Mouse (Mus musculus) bone marrow macrophage, adult 2 months (primary cell): ENCODE results near the gene Srarp. TPM values are rescaled to one million over a fixed set of nuclear protein-coding genes. Genes with fewer than 3 reads are reported as not detected.

ENCODE experiments used
- H3K27ac ChIP-seq: 2 replicates; pipeline ENCODE4 v1.5.1; 2012; ENCODE audit warnings: low read depth, low read length; ENCODE audit not compliant: insufficient read depth
- H3K4me1 ChIP-seq: 2 replicates; pipeline ENCODE4 v1.6.1; 2012; ENCODE audit warnings: low read length; ENCODE audit not compliant: control insufficient read depth, insufficient read depth
- H3K4me3 ChIP-seq: 2 replicates; pipeline ENCODE4 v1.5.1; 2012; ENCODE audit warnings: mild to moderate bottlenecking, low read length, moderate library complexity; ENCODE audit not compliant: insufficient read depth
- CTCF ChIP-seq: IDR thresholded peaks from 2 replicates; pipeline ENCODE4 v1.5.1; 2012; ENCODE audit warnings: low read depth, mild to moderate bottlenecking, low read length, moderate library complexity
- POLR2A ChIP-seq: IDR thresholded peaks from 2 replicates; pipeline ENCODE4 v1.6.1; 2012; ENCODE audit warnings: mild to moderate bottlenecking, low read depth, low read length, borderline replicate concordance
- polyA plus RNA-seq: library from polyadenylated mRNA; stranded (reverse); fragments of >200 nt; gene quantifications from 2 replicates; pipeline ENCODE4 v1.2.4, GENCODE M21; 2012; ENCODE audit not compliant: missing spikeins, insufficient read depth, insufficient read length

The Srarp gene
- polyA plus RNA-seq, 1 experiment: not detected

- no peak overlapping the region for H3K27ac ChIP-seq
- H3K4me3 ChIP-seq: no peak overlapping the region
- TF ChIP-seq CTCF (no peak), POLR2A (no peak)
- peaks cover 14% of the 10 kb centered on the region for H3K4me1 ChIP-seq
Measured at GRCm38 (mm10) chr4:141440877-141441276, 5.0 kb upstream of the Srarp start.

- TF ChIP-seq POLR2A: no peak
- H3K27ac ChIP-seq: no peak overlapping the region
- H3K4me3 ChIP-seq: no peak overlapping the region
- peaks cover 8% of the 10 kb centered on the region; the same call in 1 of the 2 replicates for H3K4me1 ChIP-seq
Measured at GRCm38 (mm10) chr4:141439083-141439803, 3.3 kb upstream of the Srarp start.

DNA sequence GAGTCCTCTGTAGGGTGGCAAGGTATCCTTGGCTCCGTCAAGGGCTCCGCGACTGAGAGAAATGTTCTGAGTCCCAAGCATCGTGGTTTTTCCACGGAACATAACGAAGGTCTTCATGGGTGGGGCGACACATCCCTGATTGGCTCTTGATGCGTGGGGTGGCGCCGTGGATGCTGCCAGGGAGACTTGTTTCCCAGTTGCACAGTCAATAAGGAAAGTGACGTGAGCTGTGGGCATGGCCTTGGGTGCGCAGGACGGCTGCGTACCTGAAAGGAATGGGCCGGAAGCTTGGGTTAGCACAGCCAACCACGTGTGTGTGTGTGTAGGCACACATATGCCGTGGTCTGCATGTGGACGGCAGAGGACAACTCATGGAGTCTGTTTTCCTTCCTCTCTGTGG lies 2.7 kb downstream of the Srarp start:
- H3K4me3 ChIP-seq: no peak overlapping the region
- H3K4me1 ChIP-seq: no peaks in the 10 kb centered on the region
- no peak overlapping the region for H3K27ac ChIP-seq
- TF ChIP-seq POLR2A (no peak), CTCF (no peak)

GRCm38 (mm10) chr4:141432666-141433065 lies 3.2 kb downstream of the Srarp start:
- no peak overlapping the region for H3K27ac ChIP-seq
- no peaks in the 10 kb centered on the region for H3K4me1 ChIP-seq
- no peak for TF ChIP-seq POLR2A
- TF ChIP-seq CTCF: no peak

GRCm38 (mm10) chr4:141430997-141431396 lies 4.9 kb downstream of the Srarp start:
- Histone ChIP-seq H3K4me3 (no peak overlapping the region), H3K27ac (no peak overlapping the region), H3K4me1 (peaks cover 11% of the 10 kb centered on the region)
- TF ChIP-seq POLR2A (no peak), CTCF (peak; percentile 90)

More at GRCm38 (mm10) chr4:141432666-141433065, 3.2 kb downstream of the Srarp start:
- H3K4me3 ChIP-seq: no peak overlapping the region

DNA sequence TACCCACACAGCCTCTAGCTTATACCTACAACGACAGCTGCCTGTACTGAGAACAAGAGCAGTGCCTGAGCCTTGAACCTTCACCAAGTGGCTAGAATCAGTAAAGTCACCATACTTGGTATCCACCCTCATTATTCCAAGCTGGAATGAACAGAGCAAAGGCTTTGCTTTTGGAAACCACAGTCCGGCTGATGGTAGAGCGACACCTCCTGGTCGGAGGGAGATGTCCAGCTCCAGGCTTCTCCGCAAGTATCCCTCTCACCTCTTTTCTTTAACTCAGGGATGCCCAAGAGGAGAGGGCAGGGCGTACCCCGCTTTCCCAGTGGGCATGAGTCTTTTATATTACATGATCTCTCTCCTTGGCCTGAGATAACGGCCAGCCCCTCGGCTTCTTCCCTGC lies 6.1 kb downstream of the Srarp start:
- H3K27ac ChIP-seq: no peak overlapping the region

DNA sequence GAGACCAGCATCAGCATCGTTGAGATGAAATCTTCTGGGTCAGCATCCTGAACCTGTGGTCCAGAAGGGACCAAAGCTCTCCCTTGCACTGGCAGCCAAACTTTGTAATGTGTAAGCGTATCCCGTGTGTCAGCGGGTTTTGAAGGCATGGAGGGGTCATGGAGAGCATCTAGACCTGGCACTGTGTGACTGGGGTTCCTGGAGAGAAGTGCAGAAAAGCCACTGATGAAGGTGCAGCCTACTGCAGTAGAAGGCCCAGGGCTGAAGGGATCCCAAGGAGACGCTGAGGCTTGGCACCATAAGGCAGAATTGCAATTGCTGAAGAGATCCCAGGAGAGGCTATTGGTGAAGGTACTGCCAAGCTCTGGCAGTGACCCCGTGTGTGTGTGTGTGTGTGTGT lies 6.5 kb downstream of the Srarp start:
- H3K4me1 ChIP-seq: peaks cover 16% of the 10 kb centered on the region
- TF ChIP-seq POLR2A (no peak), CTCF (no peak)
- no peak overlapping the region for H3K4me3 ChIP-seq
- no peak overlapping the region for H3K27ac ChIP-seq

More for the DNA sequence above, 6.1 kb downstream of the Srarp start:
- TF ChIP-seq POLR2A (no peak), CTCF (peak; percentile 87)
- H3K4me1 ChIP-seq: peaks cover 13% of the 10 kb centered on the region
- no peak overlapping the region for H3K4me3 ChIP-seq

- TF ChIP-seq POLR2A (no peak), CTCF (no peak)
- Histone ChIP-seq H3K4me1 (peaks cover 31% of the 10 kb centered on the region), H3K4me3 (no peak overlapping the region), H3K27ac (no peak overlapping the region)
Measured at GRCm38 (mm10) chr4:141427921-141428320, 8.0 kb downstream of the Srarp start.

GRCm38 (mm10) chr4:141426796-141427745 lies 8.8 kb downstream of the Srarp start:
- H3K27ac ChIP-seq: peak overlapping the region; percentile 72
- no peak overlapping the region for H3K4me3 ChIP-seq
- H3K4me1 ChIP-seq: peaks cover 31% of the 10 kb centered on the region
- TF ChIP-seq CTCF: no peak
- no peak for TF ChIP-seq POLR2A
